Mouse (Mus musculus): Measurements from ENCODE around the gene Gm5168. TPM values are rescaled to one million over a fixed set of nuclear protein-coding genes. Genes with fewer than 3 reads are reported as not detected.
"Not testable (repeated sequence)": the region's sequence is repeated elsewhere in the genome, so short reads cannot be mapped to it uniquely, and the experiment has no call there.

The Gm5168 gene
- not detected in 2 replicates for polyA plus RNA-seq (2014; fragmentation: Nextera tagmentation; extraction: Ambion mirVana)

DNA sequence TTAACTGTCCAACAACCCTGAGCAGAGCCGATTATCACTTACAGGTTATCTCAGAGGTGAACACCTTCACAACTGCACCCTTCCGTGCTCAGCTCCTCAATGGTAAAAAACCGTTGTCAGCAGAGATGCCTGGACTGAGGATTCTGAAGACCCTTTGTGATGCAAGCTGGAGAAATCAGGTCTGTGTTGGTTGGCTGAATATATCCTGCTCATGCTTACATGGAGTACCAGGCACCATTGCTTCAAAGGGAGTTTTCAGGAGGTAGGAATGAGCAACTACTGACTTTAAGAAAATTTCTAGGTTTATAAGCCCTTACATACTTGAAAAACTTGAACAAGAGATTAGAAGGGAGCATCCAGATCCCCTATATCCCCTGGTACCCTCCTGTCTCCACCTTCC, at the start of gene Gm5168:
Gm5168 (minus strand) TSS at position 101 of the 400 bp plus-strand sequence.
- not testable (repeated sequence) for H3K27ac ChIP-seq (ENCODE audit: low read depth); H3K4me1 ChIP-seq (ENCODE audit: insufficient read depth); H3K9me3 ChIP-seq (ENCODE audit: low read depth, low read length); H3K4me2 ChIP-seq; H3K9ac ChIP-seq; ATAC-seq (ENCODE audit: insufficient read depth); H3K27me3 ChIP-seq (ENCODE audit: insufficient read depth, low read length); DNase-seq; H3K36me3 ChIP-seq (ENCODE audit: insufficient read depth); H3K4me3 ChIP-seq (ENCODE audit: low read depth, low read length)
- WGBS: no CpG with 5 or more reads among the region's 3 CpGs

Other genes with a start within 250 kb of the Gm5168 start
- not detected in 2 replicates for gene Gm2012, start 180.3 kb upstream of the Gm5168 start, polyA plus RNA-seq (2014; fragmentation: Nextera tagmentation; extraction: Ambion mirVana)

Measured in lung, embryonic 14.5 days (tissue).